Mouse (Mus musculus): ENCODE data around the gene Cd44. TPM values are rescaled to one million over a fixed set of nuclear protein-coding genes. Genes with fewer than 3 reads are reported as not detected.

Cd44 gene
- polyA plus RNA-seq, 1 experiment from 2014 or later, result 25.9 TPM

GRCm38 (mm10) chr2:102831547-102831946 is 69.9 kb downstream of the Cd44 start:
- Histone ChIP-seq H3K9ac (ENCODE audit: low read depth, low read length) (no peak overlapping the region), H3K9me3 (ENCODE audit: control insufficient read depth, low read length) (no peaks in the 10 kb centered on the region), H3K4me3 (ENCODE audit: low read depth, low read length) (no peak overlapping the region), H3K4me2 (no peak overlapping the region), H3K27ac (ENCODE audit: low read depth, low read length) (no peak overlapping the region), H3K27me3 (replicated peaks; ENCODE audit: control insufficient read depth, insufficient read depth, low read length) (no peaks in the 10 kb centered on the region), H3K4me1 (replicated peaks; ENCODE audit: control insufficient read depth, insufficient read depth, low read length) (no peaks in the 10 kb centered on the region), H3K36me3 (ENCODE audit: control insufficient read depth, insufficient read depth, low read length) (no peaks in the 10 kb centered on the region)
- DNase-seq (ENCODE audit: low spot score) (no peak), ATAC-seq (replicated peaks; ENCODE audit: low FRiP score) (no peak)

GRCm38 (mm10) chr2:102829201-102829600 is 72.3 kb downstream of the Cd44 start:
- WGBS, result 87% methylated on average over 3 of the region's 3 CpGs
- H3K27ac ChIP-seq (ENCODE audit: low read depth, low read length), result no peak overlapping the region
- H3K27me3 ChIP-seq (replicated peaks; ENCODE audit: control insufficient read depth, insufficient read depth, low read length), result no peaks in the 10 kb centered on the region
- H3K4me3 ChIP-seq (ENCODE audit: low read depth, low read length), result no peak overlapping the region
- no peaks in the 10 kb centered on the region for H3K9me3 ChIP-seq (ENCODE audit: control insufficient read depth, low read length)
- DNase-seq (ENCODE audit: low spot score), result no peak
- H3K36me3 ChIP-seq (ENCODE audit: control insufficient read depth, insufficient read depth, low read length), result no peaks in the 10 kb centered on the region
- ATAC-seq (replicated peaks; ENCODE audit: low FRiP score), result peak; percentile 90
- no peak overlapping the region for H3K9ac ChIP-seq (ENCODE audit: low read depth, low read length)
- H3K4me1 ChIP-seq (replicated peaks; ENCODE audit: control insufficient read depth, insufficient read depth, low read length), result no peaks in the 10 kb centered on the region
- no peak overlapping the region for H3K4me2 ChIP-seq

GRCm38 (mm10) chr2:102828381-102828780 is 73.1 kb downstream of the Cd44 start:
- Histone ChIP-seq H3K9ac (ENCODE audit: low read depth, low read length) (no peak overlapping the region), H3K4me1 (replicated peaks; ENCODE audit: control insufficient read depth, insufficient read depth, low read length) (no peaks in the 10 kb centered on the region), H3K9me3 (ENCODE audit: control insufficient read depth, low read length) (no peaks in the 10 kb centered on the region), H3K4me2 (no peak overlapping the region), H3K27me3 (replicated peaks; ENCODE audit: control insufficient read depth, insufficient read depth, low read length) (no peaks in the 10 kb centered on the region), H3K36me3 (ENCODE audit: control insufficient read depth, insufficient read depth, low read length) (no peaks in the 10 kb centered on the region), H3K4me3 (ENCODE audit: low read depth, low read length) (no peak overlapping the region), H3K27ac (ENCODE audit: low read depth, low read length) (no peak overlapping the region)
- DNase-seq (ENCODE audit: low spot score) (no peak), ATAC-seq (replicated peaks; ENCODE audit: low FRiP score) (no peak)
- WGBS, result 89% methylated on average over 7 of the region's 7 CpGs

GRCm38 (mm10) chr2:102827841-102828240 is 73.6 kb downstream of the Cd44 start:
- H3K9ac ChIP-seq (ENCODE audit: low read depth, low read length), result no peak overlapping the region
- no peak overlapping the region for H3K4me3 ChIP-seq (ENCODE audit: low read depth, low read length)
- WGBS, result 87% methylated on average over 1 of the region's 1 CpGs
- H3K4me1 ChIP-seq (replicated peaks; ENCODE audit: control insufficient read depth, insufficient read depth, low read length), result no peaks in the 10 kb centered on the region
- H3K27me3 ChIP-seq (replicated peaks; ENCODE audit: control insufficient read depth, insufficient read depth, low read length), result no peaks in the 10 kb centered on the region
- no peaks in the 10 kb centered on the region for H3K36me3 ChIP-seq (ENCODE audit: control insufficient read depth, insufficient read depth, low read length)
- ATAC-seq (replicated peaks; ENCODE audit: low FRiP score), result no peak
- DNase-seq (ENCODE audit: low spot score), result no peak
- H3K27ac ChIP-seq (ENCODE audit: low read depth, low read length), result no peak overlapping the region
- no peaks in the 10 kb centered on the region for H3K9me3 ChIP-seq (ENCODE audit: control insufficient read depth, low read length)
- no peak overlapping the region for H3K4me2 ChIP-seq

- DNase-seq (ENCODE audit: low spot score) (no peak), ATAC-seq (replicated peaks; ENCODE audit: low FRiP score) (no peak)
- Histone ChIP-seq H3K36me3 (ENCODE audit: control insufficient read depth, insufficient read depth, low read length) (no peaks in the 10 kb centered on the region), H3K27me3 (replicated peaks; ENCODE audit: control insufficient read depth, insufficient read depth, low read length) (no peaks in the 10 kb centered on the region), H3K27ac (ENCODE audit: low read depth, low read length) (no peak overlapping the region), H3K9ac (ENCODE audit: low read depth, low read length) (no peak overlapping the region), H3K4me3 (ENCODE audit: low read depth, low read length) (no peak overlapping the region), H3K4me2 (no peak overlapping the region), H3K4me1 (replicated peaks; ENCODE audit: control insufficient read depth, insufficient read depth, low read length) (no peaks in the 10 kb centered on the region), H3K9me3 (ENCODE audit: control insufficient read depth, low read length) (no peaks in the 10 kb centered on the region)
- WGBS, result 89% methylated on average over 9 of the region's 9 CpGs
These were observed 75.4 kb downstream of the Cd44 start for GRCm38 (mm10) chr2:102825961-102826633.

GRCm38 (mm10) chr2:102822036-102822435 is 79.4 kb downstream of the Cd44 start:
- Histone ChIP-seq H3K27me3 (replicated peaks; ENCODE audit: control insufficient read depth, insufficient read depth, low read length) (no peaks in the 10 kb centered on the region), H3K4me2 (no peak overlapping the region), H3K36me3 (ENCODE audit: control insufficient read depth, insufficient read depth, low read length) (0 out of 2 replicates have a peak, but pooled peaks cover 2% of the 10 kb centered on the region), H3K9me3 (ENCODE audit: control insufficient read depth, low read length) (no peaks in the 10 kb centered on the region), H3K4me3 (ENCODE audit: low read depth, low read length) (no peak overlapping the region), H3K4me1 (replicated peaks; ENCODE audit: control insufficient read depth, insufficient read depth, low read length) (no peaks in the 10 kb centered on the region), H3K27ac (ENCODE audit: low read depth, low read length) (no peak overlapping the region), H3K9ac (ENCODE audit: low read depth, low read length) (no peak overlapping the region)
- no peak for DNase-seq (ENCODE audit: low spot score)
- WGBS, result 93% methylated on average over 6 of the region's 6 CpGs
- no peak for ATAC-seq (replicated peaks; ENCODE audit: low FRiP score)

- WGBS, result 90% methylated on average over 8 of the region's 8 CpGs
- no peak for DNase-seq (ENCODE audit: low spot score)
- Histone ChIP-seq H3K9ac (ENCODE audit: low read depth, low read length) (no peak overlapping the region), H3K9me3 (ENCODE audit: control insufficient read depth, low read length) (no peaks in the 10 kb centered on the region), H3K4me1 (replicated peaks; ENCODE audit: control insufficient read depth, insufficient read depth, low read length) (no peaks in the 10 kb centered on the region), H3K27me3 (replicated peaks; ENCODE audit: control insufficient read depth, insufficient read depth, low read length) (no peaks in the 10 kb centered on the region), H3K27ac (ENCODE audit: low read depth, low read length) (no peak overlapping the region), H3K4me2 (no peak overlapping the region), H3K36me3 (ENCODE audit: control insufficient read depth, insufficient read depth, low read length) (0 out of 2 replicates have a peak, but pooled peaks cover 2% of the 10 kb centered on the region), H3K4me3 (ENCODE audit: low read depth, low read length) (no peak overlapping the region)
- ATAC-seq (replicated peaks; ENCODE audit: low FRiP score), result no peak
These were observed 80.7 kb downstream of the Cd44 start for GRCm38 (mm10) chr2:102820790-102821189.

- no peak overlapping the region for H3K9ac ChIP-seq (ENCODE audit: low read depth, low read length)
- ATAC-seq (replicated peaks; ENCODE audit: low FRiP score), result no peak
These were observed 81.2 kb downstream of the Cd44 start for GRCm38 (mm10) chr2:102820225-102820711.

GRCm38 (mm10) chr2:102815289-102815809 is 86.1 kb downstream of the Cd44 start:
- H3K4me3 ChIP-seq (ENCODE audit: low read depth, low read length), result no peak overlapping the region
- no peaks in the 10 kb centered on the region for H3K27me3 ChIP-seq (replicated peaks; ENCODE audit: control insufficient read depth, insufficient read depth, low read length)
- H3K4me1 ChIP-seq (replicated peaks; ENCODE audit: control insufficient read depth, insufficient read depth, low read length), result no peaks in the 10 kb centered on the region
- 0 out of 2 replicates have a peak, but pooled peaks cover 2% of the 10 kb centered on the region for H3K36me3 ChIP-seq (ENCODE audit: control insufficient read depth, insufficient read depth, low read length)
- H3K4me2 ChIP-seq, result no peak overlapping the region
- no peaks in the 10 kb centered on the region for H3K9me3 ChIP-seq (ENCODE audit: control insufficient read depth, low read length)
- no peak overlapping the region for H3K27ac ChIP-seq (ENCODE audit: low read depth, low read length)
- no peak overlapping the region for H3K9ac ChIP-seq (ENCODE audit: low read depth, low read length)
- DNase-seq (ENCODE audit: low spot score) (no peak), ATAC-seq (replicated peaks; ENCODE audit: low FRiP score) (no peak)
- WGBS, result 65% methylated on average over 6 of the region's 6 CpGs

More at GRCm38 (mm10) chr2:102820225-102820711, 81.2 kb downstream of the Cd44 start:
- H3K27me3 ChIP-seq (replicated peaks; ENCODE audit: control insufficient read depth, insufficient read depth, low read length), result no peaks in the 10 kb centered on the region
- DNase-seq (ENCODE audit: low spot score), result no peak
- H3K27ac ChIP-seq (ENCODE audit: low read depth, low read length), result no peak overlapping the region
- 0 out of 2 replicates have a peak, but pooled peaks cover 2% of the 10 kb centered on the region for H3K36me3 ChIP-seq (ENCODE audit: control insufficient read depth, insufficient read depth, low read length)
- no peaks in the 10 kb centered on the region for H3K9me3 ChIP-seq (ENCODE audit: control insufficient read depth, low read length)
- no peaks in the 10 kb centered on the region for H3K4me1 ChIP-seq (replicated peaks; ENCODE audit: control insufficient read depth, insufficient read depth, low read length)
- H3K4me3 ChIP-seq (ENCODE audit: low read depth, low read length), result no peak overlapping the region
- no peak overlapping the region for H3K4me2 ChIP-seq
- WGBS, result 73% methylated on average over 5 of the region's 5 CpGs

Measured in liver, embryonic 11.5 days (tissue).